In the genomic region with DNA sequence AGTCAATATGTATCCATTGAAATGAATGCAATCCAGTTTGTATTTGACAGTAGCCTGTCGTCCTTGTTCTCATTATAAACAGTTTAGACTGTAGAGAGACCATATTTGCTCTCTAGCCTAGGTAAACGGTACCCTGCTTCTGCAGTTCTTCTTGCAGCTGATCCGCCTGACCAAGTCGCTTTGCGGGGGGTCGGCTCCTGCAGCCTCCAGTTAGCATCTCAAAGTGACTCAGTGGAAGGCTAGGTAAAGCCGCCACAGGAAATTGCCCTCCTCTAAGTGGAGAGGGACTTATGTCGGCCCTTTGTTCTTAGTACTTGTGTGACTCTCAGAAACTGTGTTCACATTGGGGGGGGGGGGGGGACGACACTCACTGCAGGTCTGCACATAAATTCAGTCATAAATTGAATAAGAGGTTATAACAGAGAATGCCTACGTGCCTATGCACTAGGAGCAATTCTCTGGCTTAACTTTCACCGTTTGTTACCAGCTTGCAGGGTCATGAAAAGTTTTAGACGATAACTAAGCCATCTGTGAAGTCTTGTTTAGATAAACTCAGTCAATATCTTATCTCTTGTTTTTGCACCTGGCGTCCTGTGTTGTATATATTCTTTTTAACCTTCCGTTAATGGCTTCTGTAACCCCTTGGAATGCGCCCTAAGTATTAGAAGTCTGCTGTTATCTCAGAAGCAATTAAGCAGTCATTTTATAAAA, we compare ENCODE assay signal across 23 mouse cellular contexts. TPM values are rescaled to one million over a fixed set of nuclear protein-coding genes. Genes with fewer than 3 reads are reported as not detected.
DNase-seq lines count a peak whose midpoint lies in the region; ATAC-seq and TF ChIP-seq lines count a peak whose summit lies in the region.
"Had no signal": no experiment of that assay in that cellular context is flagged by ENCODE, and none has a peak within 500 bp of the region (broad histone marks: within the 10 kb centered on the region; RNA-seq: fewer than 3 reads in every experiment).

No protein-coding gene starts in this region.

- DNase-seq in heart, postnatal 4 days = no peak
- peak; percentile 59 for DNase-seq in MEL (ENCODE audit: low read depth, low spot score)
- no peak for DNase-seq in liver, postnatal 0 days
- DNase-seq in spleen, postnatal 4 days (ENCODE audit: low spot score in 2 of 2) = no peak
- no peak for DNase-seq in spleen, adult 12 weeks (ENCODE audit: low spot score)
- DNase-seq: adrenal gland, postnatal 10 days; cerebellum, postnatal 14 days; gastrocnemius, adult 2 months; heart, adult 2 months; heart, postnatal 36 days; kidney, postnatal 10 days; lung, postnatal 14 days; midbrain, embryonic 14.5 days had no signal

- no peak for TF ChIP-seq CTCF in MEL (IDR thresholded peaks at IDR 0.05 in 2 of 3, conservative IDR thresholded peaks at IDR 0.05 in 1 of 3; ENCODE audit: control insufficient read depth in 1 of 3, insufficient read depth in 1 of 3, low read depth in 2 of 3, low read length in 3 of 3, poor library complexity in 1 of 3, severe bottlenecking in 1 of 3)
- TF ChIP-seq CTCF in liver, postnatal 0 days (IDR thresholded peaks at IDR 0.05; ENCODE audit: low read depth) = no peak

- no peak for ATAC-seq in heart, embryonic 12.5 days (ENCODE audit: insufficient number of reproducible peaks, low FRiP score)
- ATAC-seq in intestine, embryonic 15.5 days = peak; percentile 63
- no peak for ATAC-seq in liver, postnatal 0 days
- no peak for ATAC-seq in inflammation-experienced regulatory T-cells, adult 6 months
- ATAC-seq: forebrain, embryonic 13.5 days had no signal

- H3K36me3 ChIP-seq in heart, embryonic 12.5 days = no peaks in the 10 kb centered on the region
- peaks cover 0 to 21% of the 10 kb centered on the region in 2 experiments; a peak in 2 of 4 replicates for H3K36me3 ChIP-seq in MEL (ENCODE audit: control insufficient read depth in 1 of 2, insufficient read depth in 2 of 2, low read length in 2 of 2)
- no peaks in the 10 kb centered on the region for H3K36me3 ChIP-seq in intestine, embryonic 15.5 days
- no peaks in the 10 kb centered on the region for H3K36me3 ChIP-seq in liver, postnatal 0 days (replicated peaks; ENCODE audit: insufficient read depth, low read length)
- H3K36me3 ChIP-seq: embryonic facial prominence, embryonic 15.5 days; limb, embryonic 12.5 days; stomach, embryonic 15.5 days had no signal

- no peak for TF ChIP-seq POLR2A in MEL (IDR thresholded peaks at IDR 0.05; ENCODE audit: control insufficient read depth in 1 of 2, insufficient read depth in 1 of 2, low read depth in 1 of 2, low read length in 2 of 2, poor library complexity in 1 of 2)

- H3K9me3 ChIP-seq in heart, embryonic 12.5 days (replicated peaks) = no peaks in the 10 kb centered on the region
- no peaks in the 10 kb centered on the region for H3K9me3 ChIP-seq in MEL (replicated peaks; ENCODE audit: insufficient read depth, low read length)
- H3K9me3 ChIP-seq in intestine, embryonic 15.5 days = no peaks in the 10 kb centered on the region
- H3K9me3 ChIP-seq in liver, postnatal 0 days (ENCODE audit: low read length) = no peaks in the 10 kb centered on the region
- H3K9me3 ChIP-seq: embryonic facial prominence, embryonic 15.5 days; forebrain, embryonic 13.5 days; limb, embryonic 12.5 days; stomach, embryonic 15.5 days had no signal

- peak; percentile 88 to 92 for TF ChIP-seq EP300 in MEL (IDR thresholded peaks at IDR 0.05; ENCODE audit: low read depth in 1 of 2, low read length in 2 of 2)
- peak; percentile 77 for TF ChIP-seq EP300 in liver, postnatal 0 days (IDR thresholded peaks at IDR 0.05; ENCODE audit: low read depth)

- H3K4me2 ChIP-seq in heart, embryonic 12.5 days = peak overlapping the region; percentile 14; the same call in 1 of the 2 replicates
- H3K4me2 ChIP-seq in intestine, embryonic 15.5 days (replicated peaks) = peak overlapping the region; percentile 24
- H3K4me2 ChIP-seq in liver, postnatal 0 days (ENCODE audit: low read depth, low read length) = no peak overlapping the region
- H3K4me2 ChIP-seq: embryonic facial prominence, embryonic 15.5 days; forebrain, embryonic 13.5 days; limb, embryonic 12.5 days; stomach, embryonic 15.5 days had no signal

- H3K9ac ChIP-seq in heart, embryonic 12.5 days = no peak overlapping the region
- H3K9ac ChIP-seq in MEL (ENCODE audit: control insufficient read depth, low read depth, low read length, poor library complexity, severe bottlenecking) = peak overlapping the region; percentile 31; the same call in 1 of the 2 replicates
- H3K9ac ChIP-seq in intestine, embryonic 15.5 days = no peak overlapping the region
- no peak overlapping the region for H3K9ac ChIP-seq in liver, postnatal 0 days (replicated peaks)
- H3K9ac ChIP-seq: embryonic facial prominence, embryonic 15.5 days; forebrain, embryonic 13.5 days; limb, embryonic 12.5 days; stomach, embryonic 15.5 days had no signal

- H3K79me2 ChIP-seq in MEL (ENCODE audit: control insufficient read depth, insufficient read depth, low read length, poor library complexity) = peaks cover 8% of the 10 kb centered on the region; the same call in 1 of the 2 replicates

- H3K27ac ChIP-seq in heart, embryonic 12.5 days (ENCODE audit: poor library complexity, severe bottlenecking) = no peak overlapping the region
- H3K27ac ChIP-seq in MEL (ENCODE audit: control insufficient read depth, low read depth, low read length) = 0 out of 2 replicates have a peak overlapping the region, but pooled peaks have one; percentile 7
- H3K27ac ChIP-seq in intestine, embryonic 15.5 days = no peak overlapping the region
- no peak overlapping the region for H3K27ac ChIP-seq in liver, postnatal 0 days (ENCODE audit: low read depth)
- H3K27ac ChIP-seq: embryonic facial prominence, embryonic 15.5 days; forebrain, embryonic 13.5 days; gastrocnemius, adult 2 months; heart, adult 2 months; limb, embryonic 12.5 days; stomach, embryonic 15.5 days had no signal

- no peak for TF ChIP-seq RAD21 in MEL (IDR thresholded peaks at IDR 0.05; ENCODE audit: low read depth, low read length)

- H3K4me3 ChIP-seq in heart, embryonic 12.5 days = no peak overlapping the region
- peak overlapping the region in 1 of 2 experiments; percentile 32; a peak in 2 of 4 replicates for H3K4me3 ChIP-seq in MEL (ENCODE audit: control insufficient read depth in 1 of 2, insufficient read depth in 1 of 2, low read depth in 2 of 2, low read length in 2 of 2)
- H3K4me3 ChIP-seq in intestine, embryonic 15.5 days (replicated peaks) = no peak overlapping the region
- H3K4me3 ChIP-seq in liver, postnatal 0 days (ENCODE audit: low read depth, low read length) = no peak overlapping the region
- H3K4me3 ChIP-seq: embryonic facial prominence, embryonic 15.5 days; forebrain, embryonic 13.5 days; gastrocnemius, adult 2 months; heart, adult 2 months; limb, embryonic 12.5 days; stomach, embryonic 15.5 days had no signal

- H3K4me1 ChIP-seq in heart, embryonic 12.5 days (replicated peaks) = peaks cover 18% of the 10 kb centered on the region
- peaks cover 10 to 18% of the 10 kb centered on the region in 2 experiments for H3K4me1 ChIP-seq in MEL (ENCODE audit: control insufficient read depth in 1 of 2, insufficient read depth in 2 of 2, low read length in 2 of 2)
- peaks cover 2% of the 10 kb centered on the region; the same call in 1 of the 2 replicates for H3K4me1 ChIP-seq in intestine, embryonic 15.5 days (replicated peaks)
- H3K4me1 ChIP-seq in liver, postnatal 0 days (ENCODE audit: insufficient read depth) = peaks cover 19% of the 10 kb centered on the region

- WGBS in heart, embryonic 12.5 days = 4% methylated on average over 15 of the region's 15 CpGs
- WGBS in intestine, embryonic 15.5 days = 11% methylated on average over 15 of the region's 15 CpGs
- 24% methylated on average over 15 of the region's 15 CpGs for WGBS in liver, postnatal 0 days (ENCODE audit: insufficient replicate concordance)

- H3K27me3 ChIP-seq in heart, embryonic 12.5 days (replicated peaks) = 0 out of 2 replicates have a peak, but pooled peaks cover 7% of the 10 kb centered on the region
- no peaks in the 10 kb centered on the region; a peak in 1 of 4 replicates for H3K27me3 ChIP-seq in MEL (ENCODE audit: control insufficient read depth in 1 of 2, insufficient read depth in 2 of 2, low read length in 2 of 2)
- H3K27me3 ChIP-seq in intestine, embryonic 15.5 days (replicated peaks) = no peaks in the 10 kb centered on the region
- peaks cover 4% of the 10 kb centered on the region; the same call in 1 of the 2 replicates for H3K27me3 ChIP-seq in liver, postnatal 0 days (ENCODE audit: insufficient read depth, low read length)
- H3K27me3 ChIP-seq: stomach, embryonic 15.5 days had no signal

TF ChIP-seq in MEL, 35 proteins besides CTCF, POLR2A, EP300 and RAD21 (continues in another document):
- TF ChIP-seq POLR2AphosphoS2 (IDR thresholded peaks at IDR 0.05; ENCODE audit: low read length) (no peak), GATA1 (IDR thresholded peaks at IDR 0.05; ENCODE audit: low read depth, low read length) (peak; percentile 93), SIN3A (IDR thresholded peaks at IDR 0.05; ENCODE audit: low read length) (peak; percentile 64; the same call in 1 of the 2 replicates), RCOR1 (IDR thresholded peaks at IDR 0.05; ENCODE audit: low read depth, low read length) (peak; percentile 65; the same call in 1 of the 2 replicates), ZKSCAN1 (IDR thresholded peaks at IDR 0.05; ENCODE audit: low read depth, low read length) (no peak), ETS1 (IDR thresholded peaks at IDR 0.05; ENCODE audit: low read depth, low read length) (peak; percentile 94), NELFE (IDR thresholded peaks at IDR 0.05; ENCODE audit: low read depth, low read length) (no peak)

RNA-seq across cellular contexts. Expression of a gene that starts 4.3 kb away (rescaled TPM):
- not detected in 2 replicates for polyA plus RNA-seq in heart, embryonic 12.5 days (2016; fragmentation: Nextera tagmentation; extraction: Ambion mirVana)
- not detected for total RNA-seq in heart, postnatal 4 days (2021)
- total RNA-seq in MEL (2012; rRNA removed) = not detected in 2 replicates
- polyA plus RNA-seq in MEL (2012; ENCODE audit: insufficient read depth in 1 of 2, insufficient read length in 2 of 2, low read depth in 1 of 2, low replicate concordance in 2 of 2, missing spikeins in 1 of 2) = not detected
- polyA plus RNA-seq in intestine, embryonic 15.5 days (2015; fragmentation: Nextera tagmentation; extraction: Ambion mirVana) = not detected in 2 replicates
- polyA plus RNA-seq in liver, postnatal 0 days (2015; fragmentation: Nextera tagmentation; extraction: Ambion mirVana) = 2.0 and 2.2 TPM in 2 replicates
- not detected for polyA plus RNA-seq in inflammation-experienced regulatory T-cells, adult 6 months (2017; shearing (Covaris generic))
- total RNA-seq: adrenal gland, postnatal 10 days; gastrocnemius, adult 2 months; heart, adult 2 months; heart, postnatal 36 days; layer of hippocampus, postnatal 14 days had no signal
- polyA plus RNA-seq: C2C12; forebrain, embryonic 13.5 days; heart, adult 2 months; limb, embryonic 12.5 days; midbrain, embryonic 14.5 days; neural tube, embryonic 11.5 days; stomach, embryonic 15.5 days had no signal

RNA-seq across cellular contexts. Expression of a gene that starts 6.5 kb away (rescaled TPM):
- 18.6 and 19.8 TPM in 2 replicates for polyA plus RNA-seq in heart, embryonic 12.5 days (2016; fragmentation: Nextera tagmentation; extraction: Ambion mirVana)
- 10 to 100 TPM; 23.4 to 24.6 TPM for total RNA-seq in heart, postnatal 4 days (2021)
- total RNA-seq in MEL (2012; rRNA removed) = 9.8 and 14.3 TPM in 2 replicates
- 10 to 100 TPM; 16.8 to 19.4 TPM for polyA plus RNA-seq in MEL (2012; ENCODE audit: insufficient read depth in 1 of 2, insufficient read length in 2 of 2, low read depth in 1 of 2, low replicate concordance in 2 of 2, missing spikeins in 1 of 2)
- polyA plus RNA-seq in intestine, embryonic 15.5 days (2015; fragmentation: Nextera tagmentation; extraction: Ambion mirVana) = 14.9 and 16.8 TPM in 2 replicates
- polyA plus RNA-seq in liver, postnatal 0 days (2015; fragmentation: Nextera tagmentation; extraction: Ambion mirVana) = 3.6 and 4.5 TPM in 2 replicates
- polyA plus RNA-seq in inflammation-experienced regulatory T-cells, adult 6 months (2017; shearing (Covaris generic)) = 10 to 100 TPM; 14.8 to 28.0 (median 25.1) TPM
